Mouse (Mus musculus): ENCODE data around the gene Soat2.

The Soat2 gene

GRCm38 (mm10) chr15:102150301-102151135 lies at the start of gene Soat2:
Soat2 (plus strand) TSS chr15:102150526.
- peak; percentile 72 for DNase-seq

DNA sequence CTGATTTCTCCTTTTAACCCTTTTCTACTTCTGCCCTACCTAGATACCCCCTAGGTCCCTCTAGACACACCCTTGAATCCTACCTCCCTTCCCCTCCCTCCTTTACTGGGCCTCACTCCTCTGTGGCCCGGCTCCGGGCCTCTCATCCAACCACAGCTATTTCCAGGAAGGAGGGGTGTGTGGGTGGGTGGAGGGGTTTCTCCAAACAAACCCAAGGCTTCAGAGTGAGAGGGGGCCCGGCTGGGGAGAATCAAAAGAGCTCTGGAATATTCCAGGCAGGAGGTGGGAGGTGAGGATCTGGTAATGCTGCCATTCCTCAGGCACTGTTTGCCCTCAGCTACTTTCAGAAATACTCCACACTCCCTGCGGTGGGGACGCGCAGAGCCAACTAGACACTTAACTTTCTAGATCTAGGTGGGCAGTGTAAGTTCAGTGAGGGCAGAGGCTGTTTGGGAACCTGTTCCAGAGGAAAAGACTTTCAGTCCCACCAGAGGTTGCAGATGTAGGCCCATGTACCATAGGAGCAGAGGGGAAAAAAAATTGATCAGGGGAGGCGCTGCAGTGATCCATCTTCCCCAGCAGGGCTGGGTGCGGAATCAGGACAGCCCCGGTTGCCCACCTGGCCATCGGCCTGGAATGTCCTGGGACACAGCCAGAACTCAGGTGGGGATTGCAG lies 49.2 kb upstream of the Soat2 start:
- peak; percentile 67 for DNase-seq

- peak; percentile 88 for DNase-seq
Observed at GRCm38 (mm10) chr15:102101672-102102541, 48.4 kb upstream of the Soat2 start.

DNA sequence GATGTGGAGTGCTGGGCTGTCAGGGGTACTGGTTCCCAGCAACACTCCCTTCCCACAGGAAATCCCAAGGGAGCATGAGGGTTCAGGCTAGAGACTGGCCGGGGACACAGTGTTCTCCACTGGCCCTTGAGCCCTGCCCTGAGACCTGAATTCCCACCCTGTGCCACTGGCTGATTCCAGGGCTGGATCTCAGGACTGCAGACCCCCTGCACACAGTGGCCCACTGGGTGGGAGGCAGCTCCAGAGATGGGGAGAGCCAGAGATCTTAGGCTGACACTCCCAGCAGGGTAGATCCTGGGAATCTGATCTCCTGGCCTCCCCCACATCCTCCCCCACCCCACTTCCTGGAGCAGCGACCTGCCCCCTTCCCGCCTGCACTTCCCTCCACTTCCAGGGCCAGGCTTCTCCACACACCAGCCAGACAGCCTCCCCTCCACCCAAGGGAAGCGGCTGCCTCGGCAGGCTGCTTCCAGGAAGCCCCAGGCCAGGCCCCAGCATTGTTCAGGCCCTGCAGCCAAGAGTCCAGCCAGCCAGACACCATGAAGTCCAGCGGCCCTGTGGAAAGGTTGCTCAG lies 47.7 kb upstream of the Soat2 start:
- peak; percentile 84 for DNase-seq

DNA sequence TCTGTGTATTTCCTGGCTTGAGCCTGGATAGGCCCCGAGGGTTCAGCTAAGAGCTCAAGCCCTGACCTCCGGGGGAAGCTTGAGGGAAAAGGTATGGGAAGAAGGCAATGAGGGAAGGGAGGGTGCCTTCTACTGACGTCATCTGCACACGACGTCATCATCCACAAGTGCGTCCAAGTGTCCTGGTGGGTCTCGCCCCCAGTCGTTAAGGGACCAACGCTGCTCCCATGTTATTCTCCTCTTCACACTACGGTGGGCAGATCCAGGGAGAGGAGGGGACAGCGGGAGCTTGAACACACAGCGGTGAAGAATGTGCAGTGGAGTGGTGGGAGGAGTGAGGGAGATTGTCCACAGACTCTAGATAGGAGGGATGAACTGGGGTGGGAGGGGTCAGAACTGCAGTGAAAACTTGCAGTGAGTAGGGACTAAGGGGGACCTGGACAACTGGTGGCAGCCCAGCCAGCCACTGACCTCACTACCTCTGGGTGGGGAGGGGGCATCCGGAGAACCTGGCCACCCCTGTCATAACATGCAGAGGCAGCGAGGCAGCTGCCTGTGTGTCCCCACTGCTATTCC lies 46.9 kb upstream of the Soat2 start:
- DNase-seq = peak; percentile 86

DNA sequence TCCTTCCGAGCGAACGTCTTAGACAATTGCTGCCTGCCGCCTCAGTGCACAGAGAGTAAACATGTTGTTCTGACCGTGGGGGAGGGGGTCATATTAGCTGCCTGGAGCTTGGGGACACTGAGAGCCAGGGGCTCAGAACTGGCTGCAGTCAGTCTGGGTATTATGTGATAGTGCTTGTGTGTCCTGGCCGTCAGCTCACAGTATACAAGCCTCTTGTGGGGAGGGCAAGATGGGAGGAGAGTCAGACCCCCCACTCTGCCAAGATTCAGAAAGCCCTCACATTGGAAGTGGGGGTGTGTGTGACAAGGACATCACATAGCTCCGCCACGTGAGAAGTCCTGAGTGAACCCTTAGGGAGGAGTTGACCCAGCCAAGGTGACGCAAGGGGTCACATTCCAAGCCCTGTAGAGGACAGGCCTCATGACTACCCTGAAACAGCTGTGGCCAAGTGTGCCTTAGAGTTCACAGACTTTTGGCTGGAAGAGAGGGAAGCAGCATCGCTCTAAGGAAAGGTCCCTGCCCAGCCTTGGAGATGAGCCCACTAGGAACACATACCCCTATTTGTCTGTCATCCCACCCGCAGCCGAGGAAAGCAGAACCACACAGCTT lies 46.3 kb upstream of the Soat2 start:
- peak; percentile 97 for DNase-seq

DNA sequence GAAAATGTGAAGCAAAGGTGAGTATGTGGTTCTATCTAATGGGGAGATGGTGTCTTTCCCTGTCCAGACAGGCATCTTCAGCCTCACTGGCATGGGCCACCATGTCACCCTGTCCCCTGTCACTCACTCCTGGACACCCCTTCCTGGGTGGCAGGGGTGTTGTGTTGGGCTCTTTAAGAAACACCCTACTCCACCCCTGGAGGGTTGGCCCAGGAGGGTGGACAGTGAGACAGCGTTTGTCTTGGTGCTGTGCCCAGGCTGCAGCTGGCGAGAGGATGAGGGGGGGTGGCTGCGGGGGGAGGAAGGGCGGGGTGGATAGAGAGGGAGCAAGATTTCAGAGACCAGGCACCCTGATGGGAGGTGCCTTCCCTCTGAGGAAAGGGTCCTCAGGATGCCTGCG lies 45.0 kb upstream of the Soat2 start:
- DNase-seq = peak; percentile 92

DNA sequence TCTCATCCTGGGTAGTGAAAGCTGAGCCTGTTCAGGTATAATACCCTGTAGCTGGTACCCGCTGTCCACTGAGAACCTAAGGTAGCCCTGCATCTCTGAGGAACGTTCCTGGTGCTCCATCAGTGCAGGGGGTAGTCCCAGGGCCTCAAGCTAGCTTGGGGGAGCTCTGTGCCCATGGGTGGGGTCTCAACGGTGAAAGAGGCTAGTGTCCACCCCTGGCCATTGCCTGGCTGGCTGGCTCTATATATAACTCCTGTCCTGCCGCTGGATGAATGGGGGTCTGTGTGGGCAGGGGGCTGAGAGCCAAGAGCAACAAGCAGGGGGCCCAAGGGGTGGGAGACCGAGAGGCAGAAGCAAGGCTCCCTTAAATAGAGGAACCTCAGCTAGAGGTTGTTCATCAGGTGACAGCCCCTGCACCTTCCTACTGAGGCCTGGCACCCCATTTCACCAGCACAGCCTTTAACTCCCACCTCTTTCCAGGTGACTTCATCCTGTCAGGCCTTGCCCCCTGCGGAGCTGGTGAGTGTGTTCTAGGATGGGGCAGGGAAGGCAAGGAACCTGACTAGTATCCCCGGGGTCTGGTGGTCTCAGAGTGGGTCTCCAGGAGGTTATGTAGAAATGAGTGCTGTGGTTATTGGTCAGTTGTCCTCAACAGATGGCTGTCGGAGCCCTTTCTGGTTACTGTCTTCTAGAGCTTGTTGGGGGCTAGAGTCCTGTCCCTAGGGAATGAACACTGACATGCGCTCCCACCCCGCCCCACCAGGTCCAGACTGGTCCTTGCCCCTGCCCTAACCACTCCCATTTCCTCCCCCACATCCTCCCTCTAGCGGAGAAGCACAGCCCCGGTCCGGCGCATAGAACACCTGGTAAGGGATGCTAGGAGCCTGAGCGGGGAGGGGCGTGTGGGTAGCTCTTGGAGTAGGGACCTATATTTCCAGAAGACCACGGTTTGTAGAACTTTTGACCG lies 44.3 kb upstream of the Soat2 start:
- DNase-seq = no peak

DNA sequence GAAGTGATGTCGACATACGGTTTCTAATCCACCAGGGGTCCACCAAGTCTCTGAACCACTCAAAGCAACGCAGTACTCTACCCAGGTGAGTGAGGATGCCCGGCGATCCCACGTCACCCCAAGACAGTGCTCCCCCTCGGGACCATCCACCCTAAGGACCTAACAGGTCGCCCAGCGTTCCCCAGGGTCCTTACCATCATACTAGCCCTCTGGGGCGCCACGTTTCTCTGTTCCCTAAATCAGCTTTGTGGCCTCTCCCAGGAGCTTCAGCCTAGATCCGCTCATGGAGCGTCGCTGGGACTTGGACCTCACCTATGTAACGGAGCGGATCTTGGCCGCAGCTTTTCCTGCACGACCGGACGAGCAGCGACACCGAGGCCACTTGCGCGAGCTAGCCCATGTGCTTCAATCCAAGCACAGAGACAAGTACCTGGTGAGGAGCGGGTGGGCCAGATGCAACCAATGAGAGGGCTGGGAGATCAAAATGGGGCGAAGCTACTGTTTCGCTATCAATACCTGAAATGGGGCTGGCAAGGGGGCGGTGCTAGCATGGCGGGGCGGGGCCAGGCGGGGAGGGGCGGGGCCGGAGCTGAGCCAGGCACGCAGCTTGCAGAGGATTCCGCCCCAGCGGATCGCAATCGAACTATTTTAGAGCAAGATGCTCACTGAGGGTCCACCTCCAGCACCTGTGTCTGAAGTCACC lies 43.4 kb upstream of the Soat2 start:
- no peak for DNase-seq

GRCm38 (mm10) chr15:102107689-102108573 lies 42.4 kb upstream of the Soat2 start:
- peak; percentile 79 for DNase-seq

GRCm38 (mm10) chr15:102108651-102109525 lies 41.4 kb upstream of the Soat2 start:
- DNase-seq = peak; percentile 87

DNA sequence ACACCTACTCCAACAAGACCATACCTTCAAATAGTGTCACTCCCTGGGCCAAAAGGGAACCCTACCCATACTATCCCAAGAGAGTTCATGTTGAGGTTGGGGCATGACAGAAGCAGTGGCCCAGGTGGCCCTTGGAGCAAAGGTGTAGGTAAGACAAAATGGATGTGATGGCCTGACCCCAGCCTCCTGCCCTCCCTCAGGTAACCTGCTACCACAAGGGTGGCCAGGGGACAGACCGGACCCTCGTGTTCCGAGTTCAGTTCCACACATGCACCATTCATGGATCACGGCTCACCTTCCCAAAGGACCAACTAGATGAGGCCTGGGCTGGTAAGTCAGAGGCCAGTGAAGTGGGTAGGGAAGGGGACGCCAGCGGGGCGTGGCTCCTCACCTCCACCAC lies 40.1 kb upstream of the Soat2 start:
- no peak for DNase-seq

- no peak for DNase-seq
Observed at GRCm38 (mm10) chr15:102110701-102111494, 39.4 kb upstream of the Soat2 start.

GRCm38 (mm10) chr15:102111495-102111829 lies 38.9 kb upstream of the Soat2 start:
- no peak for DNase-seq

DNA sequence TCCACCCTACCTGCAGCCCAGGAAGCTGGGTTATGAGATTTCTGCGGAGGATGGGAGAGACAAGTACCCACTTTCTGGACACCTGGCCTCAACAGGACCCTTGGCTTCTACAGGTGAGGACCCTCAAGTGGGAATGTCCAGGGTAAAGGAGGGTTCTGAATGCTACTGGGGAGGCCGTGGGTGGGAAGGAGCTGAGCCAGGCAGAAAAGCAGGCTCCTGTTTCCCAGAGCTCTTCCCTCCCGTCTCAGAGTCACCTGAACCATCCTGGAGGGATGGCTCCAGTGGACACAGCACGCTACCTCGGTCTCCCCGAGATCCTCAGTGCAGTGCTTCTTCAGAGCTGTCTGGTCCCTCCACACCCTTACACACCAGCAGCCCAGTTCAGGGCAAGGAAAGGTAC lies 38.1 kb upstream of the Soat2 start:
- no peak for DNase-seq

DNA sequence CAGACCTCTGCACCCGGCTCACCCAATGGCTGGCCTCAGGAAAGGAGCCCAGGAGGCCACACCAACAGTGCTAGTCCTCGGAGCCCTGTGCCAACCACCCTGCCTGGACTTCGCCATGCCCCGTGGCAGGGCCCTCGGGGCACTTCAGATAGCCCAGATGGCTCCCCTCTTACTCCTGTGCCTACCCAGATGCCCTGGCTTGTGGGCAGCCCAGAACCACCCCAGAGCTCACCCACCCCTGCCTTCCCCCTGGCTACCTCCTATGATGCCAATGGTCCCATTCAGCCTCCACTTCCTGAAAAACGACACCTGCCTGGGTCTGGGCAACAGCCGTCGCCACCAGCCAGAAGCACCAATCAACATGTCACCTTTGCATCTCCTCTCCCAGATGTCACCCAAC lies 37.5 kb upstream of the Soat2 start:
- DNase-seq = no peak

GRCm38 (mm10) chr15:102113674-102114073 lies 36.7 kb upstream of the Soat2 start:
- DNase-seq = no peak

Data from lung, postnatal 36 days (tissue).